Mouse (Mus musculus) layer of hippocampus, adult 9-11 months (tissue): ENCODE data around the gene 1190007I07Rik.
"Not testable (repeated sequence)": the region's sequence is repeated elsewhere in the genome, so short reads cannot be mapped to it uniquely, and the experiment has no call there.

Experiments used
- DNase-seq: peaks from one replicate; pipeline ENCODE4 v3.0.0; 2022

1190007I07Rik gene

DNA sequence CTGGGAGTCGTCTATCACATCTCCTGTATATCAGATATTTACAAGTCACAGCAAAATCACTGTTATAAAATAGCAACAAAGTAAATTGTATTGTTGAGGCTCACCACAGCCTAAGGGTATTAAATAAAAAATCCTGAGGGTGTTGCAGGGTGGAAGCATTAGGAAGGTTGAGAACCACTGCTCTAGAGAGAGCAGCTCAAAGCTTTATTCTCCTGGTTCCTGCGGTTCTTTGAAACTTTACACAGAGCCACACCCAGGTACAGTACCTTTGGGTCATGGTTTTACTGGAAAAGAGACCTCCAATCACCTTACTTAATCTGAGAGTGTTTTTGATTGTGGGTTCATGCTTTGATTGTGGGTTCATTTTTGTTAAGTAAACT, 515 bp upstream of the 1190007I07Rik start:
- DNase-seq = not testable (repeated sequence)

DNA sequence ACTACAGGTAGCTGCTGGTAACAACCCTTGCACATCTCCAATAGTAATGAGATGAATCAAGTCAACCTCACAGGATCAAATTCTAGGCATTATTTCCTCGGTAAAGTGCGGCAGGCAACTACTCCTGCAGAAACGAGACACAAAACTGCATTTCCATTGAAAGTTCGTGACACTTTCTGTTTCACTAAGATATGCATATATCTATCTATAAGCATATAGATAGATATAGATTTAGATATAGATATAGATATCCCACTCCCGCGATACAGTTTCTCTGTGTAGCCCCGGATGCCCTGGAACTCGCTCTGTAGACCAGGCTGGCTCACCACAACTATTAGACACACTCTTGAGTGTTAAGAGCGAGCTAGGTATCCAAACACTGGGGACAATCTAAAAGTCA, 793 bp downstream of the 1190007I07Rik start:
- no peak for DNase-seq

DNA sequence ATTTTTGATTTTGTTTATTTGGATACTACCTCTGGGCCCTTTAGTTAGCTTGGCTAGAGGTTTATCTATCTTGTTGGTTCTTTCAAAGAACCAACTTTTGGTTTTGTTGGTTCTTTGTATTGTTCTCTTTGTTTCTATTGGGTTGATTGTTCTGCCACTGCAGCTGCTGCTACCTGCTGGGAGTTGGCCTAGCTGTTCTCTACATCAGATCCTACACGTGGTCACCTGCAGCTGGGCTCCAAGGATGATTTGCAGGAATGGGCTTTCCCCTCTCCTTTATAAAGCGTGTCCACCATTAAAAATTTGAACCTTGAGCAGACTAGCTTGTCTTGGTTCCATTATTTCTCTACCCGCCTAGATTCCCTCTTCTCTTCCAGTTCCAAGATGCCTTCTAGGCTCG, 28.6 kb downstream of the 1190007I07Rik start:
- DNase-seq = not testable (repeated sequence)

DNA sequence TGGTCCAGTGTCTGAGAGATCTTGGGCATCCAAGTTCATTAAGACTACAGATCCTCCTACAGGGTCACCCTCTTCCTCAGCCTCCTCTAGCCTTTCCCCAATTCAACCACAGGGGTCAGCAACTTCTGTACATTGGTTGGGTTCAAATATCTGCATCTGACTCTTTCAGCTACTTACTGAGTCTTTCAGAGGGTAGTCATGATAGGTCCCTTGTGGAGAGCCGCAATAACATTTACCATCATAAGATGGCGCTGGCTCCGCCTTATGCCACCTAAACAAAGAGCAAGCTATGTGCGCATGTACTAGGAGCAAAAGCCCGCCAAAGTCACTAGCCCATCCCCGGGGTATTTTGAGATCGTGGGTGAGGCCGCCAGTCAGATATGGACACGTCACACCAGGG, 33.4 kb downstream of the 1190007I07Rik start:
- DNase-seq = not testable (repeated sequence)

DNA sequence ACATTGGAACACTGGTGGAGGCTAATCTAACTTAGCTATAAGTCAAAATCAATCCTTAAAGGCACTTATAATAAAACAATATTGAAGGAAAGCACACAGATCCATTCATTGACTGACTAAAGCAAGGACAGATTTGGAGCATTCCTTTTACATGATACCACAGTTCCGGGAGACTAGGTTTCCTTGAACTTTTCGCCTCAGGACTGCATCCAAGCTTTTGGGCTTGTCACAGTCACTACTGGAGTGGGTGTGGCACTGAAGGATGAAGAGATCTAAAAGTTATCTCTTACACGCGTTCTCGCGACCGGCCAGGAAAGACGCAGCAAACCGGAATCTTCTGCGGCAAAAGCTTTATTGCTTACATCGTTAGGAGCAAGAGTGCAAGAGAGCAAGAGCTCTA, 51.9 kb downstream of the 1190007I07Rik start:
- not testable (repeated sequence) for DNase-seq
